Mouse (Mus musculus) heart, embryonic 13.5 days (tissue): ENCODE measurements around the gene Pex12. TPM values are rescaled to one million over a fixed set of nuclear protein-coding genes. Genes with fewer than 3 reads are reported as not detected.
A peak's percentile ranks its signal among the peaks of the same experiment; 100 is the strongest.

Experiments
- ATAC-seq: fragments of 200-750 bp; cut with Nextera tagmentation; 2 replicates; pipeline ENCODE4 v1.8.0; 2017; ENCODE audit warnings: moderate TSS enrichment; ENCODE audit not compliant: insufficient number of reproducible peaks, low FRiP score, low TSS enrichment; ENCODE audit errors: extremely low read depth
- H3K27ac ChIP-seq: fragments of 300-500 bp; sonication (generic); replicated peaks from 2 replicates; pipeline ENCODE4 v1.5.1; 2015; ENCODE audit warnings: moderate library complexity, mild to moderate bottlenecking, inconsistent platforms
- H3K27me3 ChIP-seq: fragments of 300-500 bp; sonication (generic); replicated peaks from 2 replicates; pipeline ENCODE4 v1.6.1; 2015; ENCODE audit warnings: mild to moderate bottlenecking, inconsistent platforms
- H3K36me3 ChIP-seq: fragments of 300-500 bp; sonication (generic); 2 replicates; pipeline ENCODE4 v1.6.1; 2015; ENCODE audit warnings: mild to moderate bottlenecking, inconsistent platforms
- H3K4me1 ChIP-seq: fragments of 300-500 bp; sonication (generic); 2 replicates; pipeline ENCODE4 v1.6.1; 2015; ENCODE audit warnings: inconsistent platforms
- H3K4me2 ChIP-seq: fragments of 300-500 bp; sonication (generic); 2 replicates; pipeline ENCODE4 v1.6.1; 2015; ENCODE audit warnings: inconsistent platforms, mild to moderate bottlenecking, moderate library complexity
- H3K4me3 ChIP-seq: fragments of 300-500 bp; sonication (generic); 2 replicates; pipeline ENCODE4 v1.5.1; 2015; ENCODE audit warnings: moderate library complexity, mild to moderate bottlenecking, inconsistent platforms
- H3K9ac ChIP-seq: fragments of 300-500 bp; sonication (generic); 2 replicates; pipeline ENCODE4 v1.6.1; 2015; ENCODE audit warnings: inconsistent platforms, mild to moderate bottlenecking, moderate library complexity
- H3K9me3 ChIP-seq: fragments of 300-500 bp; sonication (generic); 2 replicates; pipeline ENCODE4 v1.6.1; 2016; ENCODE audit warnings: inconsistent platforms
- WGBS: fragments of 180-500 bp; shearing (Covaris S2); methylation state at CpG from one replicate; pipeline ENCODE4 v1.1.7; 2015; ENCODE audit warnings: mixed read lengths; 5-methylcytosine and 5-hydroxymethylcytosine counted together
- polyA plus RNA-seq: library from polyadenylated mRNA; unstranded; fragments of >200 nt; fragmentation: Nextera tagmentation; extraction: Ambion mirVana; gene quantifications from 2 replicates; pipeline ENCODE4 v1.2.1, GENCODE M21; 2015

Gene Pex12
- polyA plus RNA-seq, 1 experiment from 2014 or later, result 8.5 TPM

GRCm38 (mm10) chr11:83302124-83302523 is 262 bp downstream of the Pex12 start:
- H3K36me3 ChIP-seq, result peaks cover 4% of the 10 kb centered on the region
- WGBS, result 8% methylated on average over 10 of the region's 10 CpGs
- H3K9me3 ChIP-seq, result no peaks in the 10 kb centered on the region
- no peaks in the 10 kb centered on the region for H3K27me3 ChIP-seq
- H3K4me2 ChIP-seq, result peak overlapping the region; percentile 74
- no peak for ATAC-seq
- peaks cover 46% of the 10 kb centered on the region for H3K4me1 ChIP-seq
- peak overlapping the region; percentile 91 for H3K4me3 ChIP-seq
- peak overlapping the region; percentile 97 for H3K27ac ChIP-seq
- peak overlapping the region; percentile 92 for H3K9ac ChIP-seq

DNA sequence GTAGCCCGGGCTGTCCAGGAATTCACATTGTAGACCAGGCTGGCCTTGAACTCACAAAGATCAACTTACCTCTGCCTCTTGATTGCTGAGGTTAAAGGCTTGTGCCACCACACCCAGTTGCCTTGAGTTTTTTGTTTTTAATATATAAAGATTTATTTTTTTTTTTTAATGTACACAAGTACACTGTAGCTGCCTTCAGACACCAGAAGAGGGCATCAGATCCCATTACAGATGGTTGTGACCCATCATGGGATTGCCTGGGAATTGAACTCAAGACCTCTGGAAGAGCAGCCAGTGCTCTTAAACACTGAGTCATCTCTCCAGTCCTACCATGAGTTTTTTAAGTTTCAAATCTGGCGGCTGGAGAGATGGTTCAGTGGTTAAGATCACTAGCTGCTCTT is 955 bp downstream of the Pex12 start:
- Histone ChIP-seq H3K4me1 (peaks cover 46% of the 10 kb centered on the region), H3K4me3 (peak overlapping the region; percentile 91), H3K27ac (no peak overlapping the region), H3K9me3 (no peaks in the 10 kb centered on the region), H3K36me3 (peaks cover 9% of the 10 kb centered on the region), H3K4me2 (peak overlapping the region; percentile 74), H3K27me3 (no peaks in the 10 kb centered on the region), H3K9ac (no peak overlapping the region)
- 70% methylated on average over 2 of the region's 2 CpGs for WGBS
- no peak for ATAC-seq

GRCm38 (mm10) chr11:83299724-83300123 is 2.7 kb downstream of the Pex12 start:
- H3K9ac ChIP-seq, result no peak overlapping the region
- H3K27me3 ChIP-seq, result no peaks in the 10 kb centered on the region
- no peaks in the 10 kb centered on the region for H3K9me3 ChIP-seq
- H3K4me3 ChIP-seq, result peak overlapping the region; percentile 75; the same call in 1 of the 2 replicates
- no peak overlapping the region for H3K27ac ChIP-seq
- peaks cover 41% of the 10 kb centered on the region for H3K4me1 ChIP-seq
- peaks cover 26% of the 10 kb centered on the region for H3K36me3 ChIP-seq
- H3K4me2 ChIP-seq, result peak overlapping the region; percentile 85
- ATAC-seq, result no peak
- 88% methylated on average over 9 of the region's 9 CpGs for WGBS

DNA sequence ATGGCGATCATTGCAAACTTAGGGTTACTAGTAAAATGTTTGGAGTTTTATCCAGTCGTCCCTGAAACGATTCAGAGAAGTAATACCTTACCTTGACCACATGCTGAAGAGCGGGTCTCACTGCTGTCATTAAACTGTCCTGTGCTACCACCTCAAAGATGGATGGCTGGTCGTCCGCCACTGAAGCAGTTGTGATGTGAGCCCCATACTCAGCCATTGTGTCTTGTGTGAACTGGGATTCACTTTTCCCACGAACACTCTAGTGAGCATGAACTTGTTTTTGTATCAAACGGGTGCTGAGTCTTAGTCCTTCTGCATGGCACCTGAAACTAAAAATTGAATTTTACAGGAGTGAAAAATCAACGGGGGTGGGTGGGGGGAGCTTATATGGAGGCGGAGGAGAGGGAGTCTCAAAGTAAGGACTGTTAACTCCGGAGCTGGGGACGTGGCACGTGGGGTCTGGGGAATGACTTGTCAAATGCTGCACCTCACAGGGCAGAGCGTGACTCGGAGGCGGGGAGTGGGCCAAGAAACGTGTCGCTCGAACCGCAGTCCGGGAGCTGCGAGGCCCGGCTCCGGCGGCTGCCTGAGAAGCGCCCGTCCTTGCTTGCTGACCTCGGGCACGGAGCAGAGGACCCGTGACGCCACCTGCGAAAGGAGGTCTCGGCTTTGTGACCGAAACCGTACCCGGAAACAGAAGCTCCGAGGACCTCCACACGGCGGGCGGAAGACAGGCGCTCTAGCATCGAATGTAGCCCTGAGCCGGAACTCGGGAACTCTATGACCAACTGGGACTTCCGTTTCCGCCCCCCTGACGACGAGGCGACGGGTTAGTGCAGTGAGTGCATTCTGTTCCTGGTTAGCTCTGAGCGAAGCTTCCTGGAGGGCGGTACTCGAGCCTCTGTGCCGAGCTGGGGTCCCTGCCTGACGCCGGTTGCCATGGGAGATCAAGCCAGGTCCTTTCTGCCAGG is 3.9 kb downstream of the Pex12 start, which contains the start of gene Ap2b1:
Gene Ap2b1, plus strand, starts transcription at position 800 of the 971 bp plus-strand sequence.
- 3% methylated on average over 56 of the region's 56 CpGs for WGBS
- Histone ChIP-seq H3K27ac (peak within 1 kb of the TSS; percentile 91), H3K4me3 (peak within 1 kb of the TSS; percentile 75), H3K4me2 (peak within 1 kb of the TSS; percentile 85), H3K9ac (peak within 1 kb of the TSS; percentile 89), H3K9me3 (no peaks in the 10 kb centered on the region), H3K4me1 (peaks cover 36% of the 10 kb centered on the region), H3K36me3 (peaks cover 33% of the 10 kb centered on the region), H3K27me3 (no peaks in the 10 kb centered on the region)
- ATAC-seq, result peak; percentile 82

DNA sequence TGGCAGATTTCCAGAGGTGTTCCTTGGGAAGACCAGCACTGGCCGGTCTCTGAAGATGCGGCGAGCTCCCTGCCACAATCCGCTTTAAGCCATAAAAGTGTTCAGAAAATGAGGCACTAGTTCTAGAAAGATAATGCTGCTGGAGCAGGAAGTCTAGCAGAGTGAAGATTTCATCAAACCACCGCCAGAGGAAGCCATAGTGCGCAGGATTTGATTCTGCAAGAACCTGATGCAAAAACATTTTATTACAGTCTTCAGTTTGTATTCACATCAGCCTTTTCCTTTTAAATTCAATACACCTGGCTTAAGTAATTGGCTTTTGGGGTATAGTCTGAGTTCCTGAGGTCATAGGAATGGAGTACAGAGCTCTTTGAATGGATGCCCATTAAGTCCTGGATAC is 4.6 kb downstream of the Pex12 start:
- Histone ChIP-seq H3K27ac (peak overlapping the region; percentile 91; the same call in 1 of the 2 replicates), H3K27me3 (no peaks in the 10 kb centered on the region), H3K9me3 (no peaks in the 10 kb centered on the region), H3K36me3 (peaks cover 33% of the 10 kb centered on the region), H3K4me2 (peak overlapping the region; percentile 85), H3K4me3 (peak overlapping the region; percentile 75), H3K9ac (peak overlapping the region; percentile 89), H3K4me1 (peaks cover 39% of the 10 kb centered on the region)
- 70% methylated on average over 6 of the region's 6 CpGs for WGBS
- ATAC-seq, result no peak

DNA sequence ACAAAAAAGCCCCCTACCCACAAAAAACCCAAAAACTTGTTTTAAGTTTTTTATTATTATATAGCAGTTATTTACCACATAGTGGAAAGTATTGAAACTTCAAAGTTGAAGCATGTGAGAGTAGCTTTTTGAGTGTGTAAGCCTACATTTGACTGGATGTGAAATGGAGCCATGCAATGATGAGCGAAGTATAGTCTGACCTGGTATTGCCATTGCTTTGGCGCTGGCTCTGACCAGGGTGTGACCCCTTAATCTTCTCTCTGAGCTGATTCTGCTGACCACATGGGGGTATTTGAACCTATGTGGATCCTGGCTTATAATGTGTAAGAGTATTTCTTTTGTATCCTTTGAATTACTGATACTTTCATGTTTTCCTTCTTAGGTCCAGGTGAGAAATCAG is 8.3 kb downstream of the Pex12 start:
- H3K27me3 ChIP-seq, result no peaks in the 10 kb centered on the region
- no peak for ATAC-seq
- 88% methylated on average over 2 of the region's 2 CpGs for WGBS
- H3K4me2 ChIP-seq, result peak overlapping the region; percentile 93
- H3K27ac ChIP-seq, result no peak overlapping the region
- H3K9ac ChIP-seq, result no peak overlapping the region
- peaks cover 33% of the 10 kb centered on the region for H3K36me3 ChIP-seq
- no peaks in the 10 kb centered on the region for H3K9me3 ChIP-seq
- H3K4me1 ChIP-seq, result peaks cover 40% of the 10 kb centered on the region
- no peak overlapping the region for H3K4me3 ChIP-seq

GRCm38 (mm10) chr11:83293182-83293581 is 9.2 kb downstream of the Pex12 start:
- Histone ChIP-seq H3K36me3 (peaks cover 33% of the 10 kb centered on the region), H3K9ac (peak overlapping the region; percentile 92), H3K9me3 (no peaks in the 10 kb centered on the region), H3K27ac (no peak overlapping the region), H3K27me3 (no peaks in the 10 kb centered on the region), H3K4me3 (peak overlapping the region; percentile 84), H3K4me2 (peak overlapping the region; percentile 93), H3K4me1 (peaks cover 38% of the 10 kb centered on the region)
- ATAC-seq, result no peak
- WGBS, result 87% methylated on average over 1 of the region's 1 CpGs

- Histone ChIP-seq H3K9ac (peak overlapping the region; percentile 92), H3K27ac (peak overlapping the region; percentile 87), H3K27me3 (no peaks in the 10 kb centered on the region), H3K9me3 (no peaks in the 10 kb centered on the region), H3K4me1 (peaks cover 28% of the 10 kb centered on the region), H3K4me3 (peak overlapping the region; percentile 84), H3K36me3 (peaks cover 33% of the 10 kb centered on the region), H3K4me2 (peak overlapping the region; percentile 93)
- WGBS, result 1% methylated on average over 5 of the region's 5 CpGs
- ATAC-seq, result no peak
These were observed 10.2 kb downstream of the Pex12 start for GRCm38 (mm10) chr11:83292251-83292587.

- H3K36me3 ChIP-seq, result peaks cover 27% of the 10 kb centered on the region
- peak overlapping the region; percentile 92 for H3K9ac ChIP-seq
- peak overlapping the region; percentile 87 for H3K27ac ChIP-seq
- H3K4me3 ChIP-seq, result peak overlapping the region; percentile 84
- no peaks in the 10 kb centered on the region for H3K9me3 ChIP-seq
- peak; percentile 100 for ATAC-seq
- H3K4me2 ChIP-seq, result peak overlapping the region; percentile 93
- peaks cover 24% of the 10 kb centered on the region for H3K4me1 ChIP-seq
- H3K27me3 ChIP-seq, result no peaks in the 10 kb centered on the region
- WGBS, result under 1% methylated on average over 38 of the region's 38 CpGs
These were observed 10.8 kb downstream of the Pex12 start for GRCm38 (mm10) chr11:83291375-83292250.

GRCm38 (mm10) chr11:83289633-83290032 is 12.8 kb downstream of the Pex12 start:
- WGBS, result 80% methylated on average over 2 of the region's 2 CpGs
- ATAC-seq, result no peak

DNA sequence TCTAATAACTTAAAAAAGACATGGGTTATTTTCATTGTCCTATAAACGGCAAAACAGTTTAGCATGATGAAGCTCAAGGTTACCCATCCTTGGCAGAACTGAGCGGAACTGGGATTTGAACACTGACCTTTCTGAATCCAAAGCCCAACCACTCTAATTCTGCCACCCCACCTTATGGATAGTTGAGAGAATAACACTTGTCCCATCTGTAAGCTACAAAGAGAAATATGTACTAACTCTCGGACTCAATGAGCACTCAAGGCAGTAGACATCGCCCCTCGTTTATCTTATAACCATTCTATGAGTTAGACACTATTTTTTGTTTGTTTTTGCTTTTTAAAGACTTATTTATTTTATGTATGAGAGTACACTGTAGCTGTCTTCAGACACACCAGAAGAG is 13.3 kb downstream of the Pex12 start:
- 83% methylated on average over 5 of the region's 5 CpGs for WGBS
- Histone ChIP-seq H3K9me3 (no peaks in the 10 kb centered on the region), H3K27me3 (no peaks in the 10 kb centered on the region), H3K36me3 (peaks cover 2% of the 10 kb centered on the region; the same call in 1 of the 2 replicates), H3K9ac (no peak overlapping the region), H3K4me1 (peaks cover 22% of the 10 kb centered on the region), H3K4me2 (no peak overlapping the region), H3K4me3 (no peak overlapping the region), H3K27ac (no peak overlapping the region)
- ATAC-seq, result no peak

More at GRCm38 (mm10) chr11:83289633-83290032, 12.8 kb downstream of the Pex12 start:
- Histone ChIP-seq H3K27ac (no peak overlapping the region), H3K4me3 (no peak overlapping the region), H3K9ac (no peak overlapping the region), H3K4me2 (no peak overlapping the region), H3K36me3 (peaks cover 7% of the 10 kb centered on the region), H3K9me3 (no peaks in the 10 kb centered on the region), H3K4me1 (peaks cover 24% of the 10 kb centered on the region), H3K27me3 (no peaks in the 10 kb centered on the region)
